Mouse (Mus musculus) mature B cell (primary cell): ENCODE measurements around the gene Ttc3.
"Not testable (repeated sequence)": the region's sequence is repeated elsewhere in the genome, so short reads cannot be mapped to it uniquely, and the experiment has no call there.

Experiments
- in situ Hi-C: fragments of 300-500 bp; cut with MboI; formaldehyde crosslinking; loops from 2 replicates; pipeline ENCODE4 v1.14.3; 2019

Ttc3 gene

DNA sequence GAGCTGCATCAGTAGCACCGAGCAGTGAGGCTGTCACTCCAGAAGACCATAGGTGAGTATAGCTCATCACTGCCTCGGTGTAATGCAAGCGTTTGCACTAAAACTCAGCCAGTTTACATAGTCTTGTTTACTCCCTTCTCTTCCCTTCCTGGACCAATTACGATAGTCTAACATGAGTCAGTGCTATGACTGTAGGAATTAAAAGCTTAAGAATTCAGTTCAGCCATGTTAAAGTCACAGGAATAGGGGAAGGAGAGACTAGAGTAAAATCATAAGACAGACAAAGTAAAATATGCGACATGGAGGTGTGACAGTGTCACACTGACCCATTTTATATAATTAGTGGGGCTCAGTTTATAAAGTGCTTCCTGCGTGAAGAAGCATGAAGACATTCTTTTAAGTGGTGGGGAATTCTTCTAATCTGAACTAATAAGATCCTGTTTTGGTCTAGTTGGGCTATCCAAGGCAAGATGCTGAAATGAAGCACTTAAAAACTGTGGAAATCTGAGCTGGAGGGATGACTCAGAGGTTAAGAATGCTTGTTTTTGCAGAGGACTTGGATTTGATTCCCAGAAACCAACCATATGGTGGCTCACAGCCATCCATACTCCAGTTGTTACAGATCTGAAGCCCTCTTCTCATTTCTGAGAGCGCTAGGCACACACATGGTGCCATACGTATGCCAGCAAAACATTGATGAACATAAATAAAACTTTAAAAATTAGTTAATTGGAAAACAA lies 65.2 kb downstream of the Ttc3 start:
- in situ Hi-C loops: no loop called here

DNA sequence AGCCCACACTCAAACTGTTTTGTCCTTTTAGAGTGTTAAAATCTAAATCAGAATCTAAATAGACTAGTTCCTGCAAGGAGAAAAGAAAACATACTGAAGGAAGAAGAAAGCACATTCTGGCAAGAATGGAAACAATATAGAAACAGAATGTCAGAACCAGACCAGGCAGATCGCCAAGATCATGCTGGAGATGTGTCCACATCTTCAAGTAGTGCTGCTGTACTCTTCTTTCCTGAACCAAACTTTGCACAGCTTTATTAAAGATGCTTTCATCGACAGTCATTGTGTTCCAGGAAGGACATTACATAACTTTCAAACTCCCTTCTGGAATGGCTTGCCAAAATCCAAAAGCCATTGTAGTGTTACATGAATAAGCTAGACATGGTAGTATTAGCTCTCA lies 66.4 kb downstream of the Ttc3 start:
- in situ Hi-C loops: no loop called here

DNA sequence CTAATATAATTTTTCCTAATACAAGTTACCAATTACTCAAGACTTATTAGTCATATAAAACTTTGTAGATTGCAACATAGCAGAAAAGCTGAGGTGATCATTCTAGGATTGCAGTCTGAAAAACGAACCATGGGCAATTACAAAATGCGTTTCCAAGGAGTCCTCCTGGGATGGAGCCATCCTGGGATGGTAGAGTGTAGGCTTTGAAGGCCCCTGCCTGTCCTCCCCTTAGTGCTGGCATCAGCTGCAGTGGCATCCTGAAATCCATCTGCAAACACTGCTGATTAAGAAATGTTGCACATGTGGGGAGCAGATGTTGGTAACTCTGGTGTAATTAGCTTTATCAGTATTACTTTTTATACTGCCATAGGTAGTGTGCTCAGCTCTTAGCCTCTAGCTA lies 70.9 kb downstream of the Ttc3 start:
- in situ Hi-C loops: no loop called here

DNA sequence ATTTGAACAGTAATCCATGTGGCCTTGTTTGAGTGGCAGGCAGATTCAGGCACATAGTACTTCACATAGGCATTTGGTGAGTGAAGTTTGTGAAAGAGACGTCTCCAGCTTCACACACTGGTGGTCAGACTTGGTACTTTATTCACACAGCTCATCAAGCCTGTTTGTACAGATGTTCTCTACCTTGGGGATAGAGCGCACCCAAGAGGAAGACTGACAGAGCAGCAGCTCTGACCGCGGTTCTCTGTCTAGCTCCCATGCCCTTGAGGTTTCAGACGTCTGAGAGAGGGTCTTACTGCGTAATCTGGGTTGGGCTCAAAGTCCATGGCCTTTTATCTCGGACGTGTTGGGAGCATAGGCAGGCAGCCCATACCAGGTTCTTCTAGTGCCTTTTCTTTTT lies 78.7 kb downstream of the Ttc3 start:
- in situ Hi-C loops: no loop called here

DNA sequence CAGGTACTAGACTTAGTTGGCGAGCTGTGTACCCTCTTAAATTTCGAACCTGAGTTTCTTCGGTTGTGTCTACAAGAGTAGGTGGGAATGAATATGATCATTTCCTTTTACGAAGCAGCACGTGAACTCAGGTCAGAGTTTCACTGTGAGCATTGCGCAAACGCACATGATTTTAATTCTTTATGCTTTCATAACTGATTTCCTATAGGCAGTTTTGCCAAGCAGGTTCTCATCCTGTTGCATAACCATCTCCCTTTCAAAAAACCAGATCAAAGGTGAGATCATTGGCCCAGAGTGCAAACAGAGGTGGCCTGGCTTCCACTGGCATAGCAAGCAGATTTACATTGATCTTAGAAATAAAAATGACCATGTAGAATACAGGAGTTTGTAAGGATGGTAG lies 79.2 kb downstream of the Ttc3 start:
- in situ Hi-C loops: no loop called here

DNA sequence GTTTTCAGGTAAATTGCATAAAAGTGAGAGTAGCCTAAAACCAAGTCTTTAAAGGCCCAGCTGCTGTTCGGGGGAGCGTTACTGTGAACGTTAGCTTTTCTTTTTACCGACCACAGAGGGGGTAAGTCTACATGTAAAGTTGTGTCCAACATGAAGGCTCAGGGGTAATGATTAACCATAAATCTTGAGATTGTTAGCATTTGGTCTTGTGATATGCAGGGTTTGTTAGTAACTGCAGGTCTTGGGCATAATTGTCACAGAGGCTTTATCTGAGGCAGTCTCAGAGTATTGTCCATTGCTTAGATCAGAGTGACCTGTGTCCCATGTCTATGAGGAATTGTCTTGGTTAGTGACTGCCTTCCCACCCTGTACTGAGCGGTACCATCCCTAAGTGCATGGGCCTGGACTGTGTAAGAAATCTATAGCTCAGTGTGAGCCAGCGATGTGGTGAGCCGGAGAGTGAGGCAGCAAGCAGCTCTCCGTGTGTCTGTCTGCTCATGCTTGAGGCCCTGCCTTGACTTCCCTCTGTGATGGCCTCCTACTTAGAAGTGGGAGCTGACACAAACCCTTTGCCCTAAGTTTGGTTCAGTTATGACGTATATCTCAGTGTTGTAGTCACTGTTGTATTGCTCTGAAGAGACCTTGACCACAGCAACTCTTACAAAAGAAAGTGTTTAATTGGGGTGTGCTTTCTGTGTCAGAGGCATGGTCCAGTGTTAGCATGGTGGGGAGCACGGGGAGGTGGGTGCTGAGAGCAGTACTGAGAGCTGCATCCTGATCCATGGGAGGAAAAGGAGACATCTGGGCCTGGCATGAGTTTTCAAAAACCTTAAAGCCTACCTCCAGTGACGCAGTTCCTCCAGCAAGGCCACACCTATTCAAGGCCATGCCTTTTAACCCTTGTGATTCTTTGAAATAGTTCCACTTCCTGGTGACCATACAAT lies 81.4 kb downstream of the Ttc3 start:
- in situ Hi-C loops: no loop called here

DNA sequence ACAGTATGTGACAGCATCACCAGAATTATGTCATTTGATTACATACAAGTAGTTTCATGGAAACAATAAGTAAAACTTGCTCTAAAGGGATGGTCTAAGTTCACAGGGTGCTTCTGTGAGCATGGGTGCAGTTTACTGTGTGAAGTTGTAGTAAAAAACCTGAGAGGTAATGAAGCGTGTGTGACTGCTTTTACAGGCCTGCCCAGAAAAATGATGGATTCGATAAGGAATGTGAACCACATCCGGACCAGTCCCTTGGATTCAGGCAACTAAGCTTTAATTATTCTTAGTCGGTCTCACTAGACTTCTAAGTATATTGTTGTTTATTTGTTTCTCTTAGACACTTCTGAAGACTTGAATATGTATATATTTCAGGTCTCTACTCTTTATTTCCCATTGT lies 82.3 kb downstream of the Ttc3 start:
- in situ Hi-C loops: no loop called here

DNA sequence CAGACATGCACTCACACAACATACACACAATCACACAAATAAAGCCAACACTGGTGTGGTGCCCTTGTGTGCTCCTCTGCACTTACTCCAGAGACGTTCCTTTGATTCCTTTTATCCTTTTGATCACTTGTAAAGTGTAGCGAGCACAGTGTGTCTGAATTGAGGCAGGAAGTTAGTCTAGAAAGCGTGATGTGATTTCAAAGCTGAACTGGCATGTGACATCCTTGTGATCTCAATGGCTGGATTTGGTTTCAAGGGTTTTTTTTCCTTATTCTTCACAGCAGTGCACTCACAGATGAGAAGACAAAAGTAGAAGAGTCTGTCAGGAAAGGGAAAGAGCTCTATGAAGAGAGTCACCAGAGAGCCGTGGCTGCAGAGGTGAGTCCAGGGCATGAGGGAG lies 83.7 kb downstream of the Ttc3 start:
- in situ Hi-C loops: no loop called here

DNA sequence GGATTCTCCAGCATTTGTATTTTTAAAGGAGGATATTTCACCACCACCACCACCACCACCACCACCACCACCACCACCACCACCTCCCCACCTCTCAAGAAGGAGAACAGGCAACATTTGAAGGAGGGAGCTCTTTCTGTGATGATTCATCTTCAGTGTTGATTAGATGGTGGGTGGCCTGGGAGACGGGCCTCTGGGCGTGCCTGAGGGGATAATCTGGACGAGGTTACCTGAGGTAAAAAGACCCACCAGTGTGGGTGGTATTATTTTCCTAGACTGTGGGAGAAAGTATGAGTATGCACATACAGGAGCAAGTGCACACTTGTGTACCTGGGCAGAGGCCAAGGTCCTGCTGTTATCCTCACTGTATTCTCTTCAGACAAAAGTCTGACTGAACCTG lies 93.6 kb downstream of the Ttc3 start:
- in situ Hi-C loops: no loop called here

DNA sequence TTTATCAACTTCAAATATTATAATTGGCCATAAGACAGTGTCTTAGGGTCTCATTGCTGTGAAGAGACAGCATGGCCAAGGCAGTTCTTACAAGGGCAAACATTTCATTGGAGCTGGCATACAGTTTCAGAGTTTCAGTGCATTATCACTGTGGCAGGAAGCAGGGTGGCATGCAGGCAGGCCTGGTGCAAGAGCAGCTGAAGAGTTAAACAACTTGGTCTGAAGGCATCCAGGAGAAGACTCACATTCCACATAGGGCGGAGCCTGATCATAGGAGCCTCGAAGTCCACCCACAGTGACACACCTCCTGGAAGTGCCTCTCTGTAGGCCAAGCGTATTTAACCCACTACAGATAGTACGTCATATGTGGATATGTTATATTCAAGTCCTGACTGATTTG lies 95.5 kb downstream of the Ttc3 start:
- in situ Hi-C loops: no loop called here

DNA sequence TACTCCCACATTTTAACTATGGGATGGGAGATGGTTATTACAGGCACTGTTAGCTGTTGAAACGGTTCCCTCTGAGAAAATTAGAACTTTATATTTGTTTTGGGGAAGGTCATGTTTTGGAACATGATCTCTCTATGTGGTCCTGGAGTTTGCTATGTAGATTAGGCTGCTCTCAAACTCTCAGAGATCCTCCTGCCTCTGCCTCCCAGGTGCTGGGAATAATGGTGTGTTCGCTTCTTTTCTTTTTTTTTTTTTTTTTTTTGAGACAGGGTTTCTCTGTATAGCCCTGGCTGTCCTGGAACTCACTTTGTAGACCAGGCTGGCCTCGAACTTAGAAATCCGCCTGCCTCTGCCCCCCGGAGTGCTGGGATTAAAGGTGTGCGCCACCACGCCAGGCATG lies 95.9 kb downstream of the Ttc3 start:
- in situ Hi-C loops: not testable (repeated sequence)

DNA sequence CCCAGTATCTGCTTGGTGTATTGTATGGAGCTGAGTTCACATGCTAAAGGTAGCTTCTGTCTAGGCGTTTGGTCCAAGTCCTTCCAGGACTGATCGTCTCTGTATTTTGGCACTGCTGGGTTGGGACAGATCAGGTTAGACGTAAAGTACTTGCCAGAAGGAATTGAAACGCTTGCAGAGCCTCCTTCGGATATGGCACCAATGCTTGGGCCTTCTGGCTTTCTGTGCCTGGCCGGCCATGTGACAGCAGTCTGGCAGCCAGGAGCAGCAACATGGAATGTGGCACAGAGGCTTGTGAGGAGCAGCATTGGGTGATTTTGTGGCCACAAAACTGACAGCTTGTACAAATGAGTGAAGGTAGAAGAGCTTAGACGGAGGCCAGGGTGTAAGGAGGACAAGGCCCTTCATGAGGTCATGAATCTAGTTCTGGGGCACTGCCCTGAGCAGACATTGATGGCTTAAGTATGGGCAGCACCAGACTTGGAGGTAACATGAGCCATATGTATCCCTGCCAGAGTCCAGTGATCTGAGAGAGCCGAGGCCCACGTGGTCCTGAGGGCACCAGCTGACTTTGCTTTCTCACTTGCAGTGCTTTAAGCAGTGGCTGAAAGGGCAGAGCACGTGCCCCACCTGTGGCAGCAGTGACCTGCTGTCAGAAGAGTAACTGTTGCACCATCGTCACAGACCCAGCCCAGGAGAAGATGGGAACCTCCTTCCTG lies 97.1 kb downstream of the Ttc3 start:
- in situ Hi-C loops: no loop called here

DNA sequence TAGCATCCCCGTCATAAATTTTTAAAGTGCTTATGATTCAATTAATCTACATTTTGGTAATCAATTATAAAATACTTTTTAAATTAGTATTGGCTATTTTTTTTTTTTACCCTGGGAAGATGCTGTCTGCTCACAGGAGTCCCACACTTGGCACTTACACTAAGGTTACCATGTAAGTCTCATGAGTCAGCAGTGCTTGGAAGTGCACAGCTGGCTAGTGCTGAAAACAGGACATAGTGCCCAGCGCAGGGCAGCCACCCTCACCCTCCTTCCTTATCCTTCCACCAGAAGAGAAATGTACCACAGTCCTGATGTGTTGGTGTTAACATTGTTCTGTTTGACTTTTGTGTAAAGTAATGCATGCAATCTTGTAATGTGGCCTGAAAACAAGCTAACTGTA lies 98.0 kb downstream of the Ttc3 start:
- in situ Hi-C loops: no loop called here

DNA sequence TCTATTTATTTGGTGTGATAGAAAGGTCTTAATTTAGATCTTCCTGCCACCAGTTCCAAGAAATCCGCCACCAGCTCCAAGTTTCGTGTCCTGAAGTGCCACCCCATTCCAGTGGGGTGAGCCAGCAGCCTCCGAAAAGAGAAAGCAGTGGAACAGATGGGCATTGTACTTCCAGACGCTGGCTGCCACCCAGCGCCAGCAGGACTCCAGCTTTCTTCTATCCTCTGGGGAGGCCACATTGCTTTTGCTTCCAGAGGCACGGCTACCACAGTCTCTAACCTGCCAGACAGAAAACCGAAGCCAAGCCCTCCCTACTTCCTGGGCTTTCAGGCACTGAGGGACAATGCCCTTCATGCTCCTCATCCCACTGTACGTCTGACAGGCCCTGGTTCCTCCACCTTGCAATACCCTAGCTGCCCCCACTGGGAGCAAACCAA lies 102.1 kb downstream of the Ttc3 start:
- in situ Hi-C loops: no loop called here

DNA sequence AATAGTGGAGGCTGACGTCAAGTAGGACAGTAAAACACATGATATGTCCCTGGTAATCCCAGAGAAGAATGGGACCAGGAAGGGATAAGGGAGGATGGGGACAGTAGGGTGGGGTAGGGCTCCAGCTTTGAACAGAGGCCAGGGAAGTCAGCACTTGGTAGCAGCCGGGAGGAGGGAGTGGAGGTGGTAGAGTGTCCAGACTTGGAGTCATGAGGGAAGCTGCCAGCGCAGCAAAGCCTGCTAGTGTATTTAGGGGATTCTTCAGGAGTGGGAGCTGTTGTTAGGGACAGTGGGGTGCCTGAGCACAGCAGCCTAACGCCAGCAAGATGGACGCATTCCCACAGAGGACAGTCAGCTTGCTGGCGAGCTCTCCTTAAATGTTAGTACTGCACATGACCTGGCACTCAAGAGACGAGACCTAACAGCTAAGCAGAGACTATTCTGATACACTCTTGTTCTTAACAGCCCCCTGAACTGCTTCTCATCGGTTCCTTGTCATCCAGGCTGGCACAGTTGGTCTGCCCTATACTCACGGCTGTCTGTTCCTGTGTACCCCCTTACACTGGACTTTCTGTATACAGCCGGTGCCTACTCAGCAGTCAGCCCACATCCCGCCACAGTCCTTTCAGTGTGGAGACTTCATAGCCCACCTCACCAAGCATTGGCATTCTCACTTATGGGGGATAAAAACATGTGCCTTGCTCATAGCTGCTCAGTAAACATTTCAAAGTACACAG lies 102.8 kb downstream of the Ttc3 start:
- in situ Hi-C loops: no loop called here

DNA sequence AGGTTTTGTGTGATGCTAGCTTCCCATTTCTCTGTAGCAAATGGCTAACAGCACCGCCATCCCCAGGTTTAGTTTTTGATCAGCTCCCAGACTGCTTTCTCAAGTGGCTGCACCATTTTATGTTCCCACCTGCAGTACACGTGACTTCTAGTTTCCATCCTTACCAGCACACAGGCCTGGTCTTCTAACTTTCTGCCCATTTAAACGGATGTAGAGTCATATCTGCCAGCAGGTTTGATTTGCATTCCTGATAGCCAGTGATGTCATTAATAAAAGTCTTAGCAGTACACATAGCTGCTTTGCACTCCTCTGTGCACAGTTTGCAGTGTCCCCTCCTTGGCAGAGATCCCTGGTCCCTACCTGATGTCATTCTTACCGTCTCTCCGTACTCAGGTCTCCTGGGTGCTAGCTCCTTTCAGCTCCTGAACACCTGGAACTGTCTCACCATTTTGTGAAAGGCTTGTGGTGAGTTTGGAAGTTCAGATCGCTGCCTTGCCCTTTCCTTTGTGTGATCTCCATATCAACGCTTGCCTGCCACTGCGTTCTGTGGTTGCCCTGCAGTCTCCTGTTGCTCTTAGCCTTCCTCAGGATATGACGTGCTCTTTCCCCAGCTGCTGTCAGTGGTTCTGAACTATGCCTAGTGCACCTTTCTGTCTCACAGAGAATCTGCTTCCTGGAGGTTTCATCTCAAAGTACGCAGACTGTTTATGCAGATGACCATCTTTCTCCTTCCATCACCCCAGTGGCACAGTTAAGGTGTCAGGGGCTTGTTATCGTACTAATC lies 114.5 kb downstream of the Ttc3 start:
- in situ Hi-C loops: no loop called here

DNA sequence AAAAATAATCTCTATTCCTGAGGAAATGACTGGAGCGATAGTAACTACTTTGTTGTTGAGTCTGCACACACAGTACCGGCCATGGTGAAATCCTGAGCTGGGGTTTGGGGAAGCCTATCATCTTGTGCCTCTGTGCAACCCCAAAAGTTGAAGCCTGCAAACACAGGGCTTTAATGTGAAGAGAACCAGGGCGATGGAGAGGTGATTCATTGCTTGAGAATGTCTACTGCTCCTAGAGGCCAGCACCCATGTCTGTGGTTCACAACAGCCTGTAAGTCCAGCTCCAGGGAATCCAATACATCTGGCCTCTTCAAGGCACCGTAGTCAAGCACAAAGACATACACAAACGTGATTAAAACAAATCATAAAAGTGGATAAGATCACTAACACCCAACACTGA lies 116.9 kb downstream of the Ttc3 start:
- in situ Hi-C loops: no loop called here

DNA sequence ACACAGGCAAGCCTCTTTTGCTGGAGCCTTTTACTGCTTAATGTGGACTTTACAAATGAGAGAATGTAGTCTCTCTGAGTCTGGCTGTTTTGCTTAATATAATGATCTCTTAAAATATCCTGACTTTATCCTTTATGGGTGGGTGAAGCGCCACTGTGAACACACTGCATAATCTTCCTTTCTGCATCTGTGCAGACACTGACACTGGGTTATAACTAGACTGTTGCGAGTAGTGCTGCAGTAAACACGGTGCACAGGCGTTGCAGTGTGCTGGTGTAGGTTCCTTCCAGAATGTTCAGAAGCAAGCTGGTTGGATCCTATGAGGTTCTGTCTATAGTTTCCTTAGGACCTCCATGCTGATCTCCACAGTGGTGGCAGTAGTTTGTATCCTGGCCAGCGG lies 118.9 kb downstream of the Ttc3 start:
- in situ Hi-C loops: no loop called here

DNA sequence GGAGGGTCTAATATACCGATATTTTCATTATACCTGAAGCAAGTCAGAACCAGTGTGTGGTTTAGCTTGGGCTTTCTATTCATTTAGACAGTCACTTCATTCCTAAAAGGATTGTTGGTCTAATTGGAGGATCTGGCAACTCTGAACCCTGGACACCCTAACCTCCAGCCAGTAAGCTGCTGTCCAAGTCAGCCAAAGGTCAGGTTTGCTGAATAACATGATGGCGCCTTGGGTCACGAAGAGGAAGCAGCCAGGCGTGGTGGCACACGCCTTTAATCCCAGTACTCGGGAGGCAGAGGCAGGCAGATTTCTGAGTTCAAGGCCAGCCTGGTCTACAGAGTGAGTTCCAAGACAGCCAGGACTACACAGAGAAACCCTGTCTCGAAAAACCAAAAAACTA lies 126.8 kb downstream of the Ttc3 start:
- in situ Hi-C loops: not testable (repeated sequence)

DNA sequence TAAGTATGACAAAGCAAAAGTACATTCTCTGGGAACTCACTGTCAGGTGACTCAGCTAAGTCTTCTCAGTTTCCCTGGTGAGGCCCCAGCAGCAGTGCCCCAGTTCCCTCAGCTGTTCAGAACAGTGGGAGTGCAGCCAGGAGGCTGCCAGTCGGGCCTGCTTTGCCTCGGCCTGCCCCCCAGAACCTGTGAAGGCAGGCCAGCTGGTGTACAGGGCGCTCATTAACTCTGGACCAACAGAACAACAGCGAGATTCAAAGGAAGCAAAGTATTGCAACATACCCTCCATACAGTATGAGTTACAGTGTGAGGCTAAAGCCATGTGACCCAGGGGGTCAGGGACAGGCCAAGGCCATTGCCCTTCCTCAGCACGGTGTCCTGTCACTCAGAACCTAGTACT lies 127.5 kb downstream of the Ttc3 start:
- in situ Hi-C loops: no loop called here

DNA sequence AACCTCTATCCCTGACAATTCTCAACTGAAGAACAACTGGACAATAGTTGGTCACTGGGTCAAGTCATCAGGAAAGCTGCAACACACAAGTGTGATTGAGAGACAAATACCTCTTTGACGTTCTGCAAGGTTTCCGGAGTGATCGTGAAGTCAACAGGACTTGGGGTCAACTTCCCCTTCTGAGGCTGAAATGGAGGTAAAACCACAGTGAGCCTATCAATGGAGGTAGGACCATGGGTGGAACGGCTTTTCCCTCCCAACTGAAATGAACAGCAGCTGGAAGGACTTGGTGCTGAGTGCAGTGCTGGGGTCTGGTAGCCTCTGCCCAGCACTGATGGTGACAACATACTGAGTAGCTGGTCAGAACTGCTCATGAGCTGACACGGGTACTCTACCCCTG lies 133.8 kb downstream of the Ttc3 start:
- in situ Hi-C loops: no loop called here
